In the genomic region with DNA sequence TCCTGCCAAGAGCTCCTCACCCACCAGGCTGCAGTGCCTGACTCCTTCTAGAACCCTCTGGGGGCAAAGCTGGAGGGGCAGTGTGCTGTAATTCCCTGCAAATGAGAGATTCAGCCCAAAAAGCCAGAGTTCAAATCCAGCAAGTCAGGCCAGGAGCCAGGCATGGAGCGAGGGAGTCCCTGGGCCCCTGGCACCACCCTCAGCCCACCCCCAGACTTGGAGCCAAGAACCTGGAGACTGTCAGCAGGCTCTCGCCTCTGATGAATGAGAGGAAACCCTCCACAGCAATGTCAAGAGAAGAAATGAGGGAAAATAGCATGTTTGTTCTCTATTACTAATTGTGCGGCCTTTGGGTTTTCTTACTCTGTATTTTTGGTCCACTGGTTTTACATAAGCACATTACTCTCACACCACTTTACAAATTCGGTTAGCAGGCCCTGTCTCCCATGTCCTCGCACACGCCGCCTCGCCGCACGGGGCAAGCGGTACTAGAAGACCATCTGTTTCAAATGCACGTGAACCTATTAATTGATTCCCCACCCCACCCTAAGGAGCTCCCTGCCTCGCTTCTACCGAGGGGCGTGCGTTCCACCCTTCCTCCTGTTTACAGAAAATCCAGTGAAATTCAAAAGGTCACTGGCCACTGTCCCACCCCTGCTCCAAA, we compare ENCODE assay signal across 20 mouse cellular contexts.
DNase-seq lines count a peak whose midpoint lies in the region; ATAC-seq and TF ChIP-seq lines count a peak whose summit lies in the region.
"Had no signal": no experiment of that assay in that cellular context is flagged by ENCODE, and none has a peak within 500 bp of the region (broad histone marks: within the 10 kb centered on the region; RNA-seq: fewer than 3 reads in every experiment).

No protein-coding gene starts in this region.

- DNase-seq in forebrain, postnatal 0 days = no peak
- DNase-seq in Muller cell, postnatal 12 days (ENCODE audit: inconsistent ontology term) = peak; percentile 34
- no peak for DNase-seq in limb, embryonic 10.5 days (ENCODE audit: low spot score)
- no peak for DNase-seq in layer of hippocampus, postnatal 10 days (ENCODE audit: low spot score in 2 of 2)
- DNase-seq: adrenal gland, postnatal 14 days; cerebellum, adult 18-20 months; cerebellum, adult 9-11 months; gastrocnemius, postnatal 10 days; heart, postnatal 10 days; heart, postnatal 4 days; kidney, adult 8-10 months had no signal

- no peak for TF ChIP-seq CTCF in forebrain, postnatal 0 days (IDR thresholded peaks at IDR 0.05; ENCODE audit: low read depth)

- no peak overlapping the region; the same call in 1 of the 2 replicates for H3K27ac ChIP-seq in forebrain, embryonic 12.5 days
- H3K27ac ChIP-seq in forebrain, postnatal 0 days (ENCODE audit: low read depth, low read length) = no peak overlapping the region
- H3K27ac ChIP-seq in forebrain, embryonic 13.5 days = no peak overlapping the region
- peak overlapping the region; percentile 19; the same call in 1 of the 2 replicates for H3K27ac ChIP-seq in limb, embryonic 10.5 days
- H3K27ac ChIP-seq: embryonic facial prominence, embryonic 15.5 days; hindbrain, embryonic 14.5 days; intestine, embryonic 15.5 days had no signal

- peaks cover 6% of the 10 kb centered on the region; the same call in 1 of the 2 replicates for H3K27me3 ChIP-seq in forebrain, embryonic 12.5 days
- no peaks in the 10 kb centered on the region for H3K27me3 ChIP-seq in forebrain, postnatal 0 days (ENCODE audit: insufficient read depth, low read length)
- 0 out of 2 replicates have a peak, but pooled peaks cover 4% of the 10 kb centered on the region for H3K27me3 ChIP-seq in forebrain, embryonic 13.5 days
- no peaks in the 10 kb centered on the region for H3K27me3 ChIP-seq in limb, embryonic 10.5 days (ENCODE audit: low read depth, poor library complexity, severe bottlenecking)
- H3K27me3 ChIP-seq: embryonic facial prominence, embryonic 15.5 days; intestine, embryonic 15.5 days had no signal

- H3K9ac ChIP-seq in forebrain, embryonic 12.5 days = no peak overlapping the region
- no peak overlapping the region for H3K9ac ChIP-seq in forebrain, postnatal 0 days
- no peak overlapping the region for H3K9ac ChIP-seq in forebrain, embryonic 13.5 days
- H3K9ac ChIP-seq: embryonic facial prominence, embryonic 15.5 days; hindbrain, embryonic 14.5 days; intestine, embryonic 15.5 days had no signal

- 0 out of 2 replicates have a peak, but pooled peaks have one; percentile 27 for ATAC-seq in forebrain, embryonic 12.5 days (ENCODE audit: low FRiP score)
- no peak for ATAC-seq in forebrain, postnatal 0 days
- ATAC-seq in forebrain, embryonic 13.5 days = peak; percentile 48; the same call in 1 of the 2 replicates
- no peak for ATAC-seq in frontal cortex, adult (ENCODE audit: low TSS enrichment)
- ATAC-seq: activated CD4-positive, CD25-positive, alpha-beta regulatory T cell, adult 4 months; intestine, embryonic 15.5 days; Patski had no signal

- no peak overlapping the region for H3K4me2 ChIP-seq in forebrain, embryonic 12.5 days
- H3K4me2 ChIP-seq in forebrain, postnatal 0 days (ENCODE audit: low read depth) = no peak overlapping the region
- no peak overlapping the region for H3K4me2 ChIP-seq in forebrain, embryonic 13.5 days
- H3K4me2 ChIP-seq: embryonic facial prominence, embryonic 15.5 days; hindbrain, embryonic 14.5 days; intestine, embryonic 15.5 days had no signal

- H3K4me1 ChIP-seq in forebrain, embryonic 12.5 days = peaks cover 23% of the 10 kb centered on the region
- peaks cover 2% of the 10 kb centered on the region; the same call in 1 of the 2 replicates for H3K4me1 ChIP-seq in forebrain, postnatal 0 days (ENCODE audit: insufficient read depth)
- peaks cover 25% of the 10 kb centered on the region for H3K4me1 ChIP-seq in forebrain, embryonic 13.5 days
- peaks cover 44% of the 10 kb centered on the region for H3K4me1 ChIP-seq in limb, embryonic 10.5 days

- no peaks in the 10 kb centered on the region for H3K36me3 ChIP-seq in forebrain, embryonic 12.5 days (replicated peaks)
- H3K36me3 ChIP-seq in forebrain, postnatal 0 days (ENCODE audit: insufficient read depth) = no peaks in the 10 kb centered on the region
- no peaks in the 10 kb centered on the region for H3K36me3 ChIP-seq in forebrain, embryonic 13.5 days (ENCODE audit: poor library complexity, severe bottlenecking)
- no peaks in the 10 kb centered on the region for H3K36me3 ChIP-seq in limb, embryonic 10.5 days
- H3K36me3 ChIP-seq: embryonic facial prominence, embryonic 15.5 days; intestine, embryonic 15.5 days had no signal

- H3K4me3 ChIP-seq in forebrain, embryonic 12.5 days (replicated peaks) = no peak overlapping the region
- no peak overlapping the region for H3K4me3 ChIP-seq in forebrain, postnatal 0 days (ENCODE audit: low read depth, low read length)
- no peak overlapping the region for H3K4me3 ChIP-seq in forebrain, embryonic 13.5 days
- no peak overlapping the region for H3K4me3 ChIP-seq in limb, embryonic 10.5 days
- H3K4me3 ChIP-seq: embryonic facial prominence, embryonic 15.5 days; erythroblast, embryonic 14.5 days; intestine, embryonic 15.5 days had no signal

- WGBS in forebrain, embryonic 12.5 days = 68% methylated on average over 16 of the region's 16 CpGs
- WGBS in forebrain, postnatal 0 days = 44% methylated on average over 16 of the region's 16 CpGs
- 66% methylated on average over 16 of the region's 16 CpGs for WGBS in forebrain, embryonic 13.5 days
- 92% methylated on average over 16 of the region's 16 CpGs for WGBS in limb, embryonic 10.5 days

- H3K9me3 ChIP-seq in forebrain, embryonic 12.5 days = peaks cover 5% of the 10 kb centered on the region; the same call in 1 of the 2 replicates
- no peaks in the 10 kb centered on the region for H3K9me3 ChIP-seq in forebrain, postnatal 0 days (ENCODE audit: low read length)
- H3K9me3 ChIP-seq in forebrain, embryonic 13.5 days (replicated peaks) = peaks cover 6% of the 10 kb centered on the region; the same call in 1 of the 2 replicates
- no peaks in the 10 kb centered on the region for H3K9me3 ChIP-seq in limb, embryonic 10.5 days (replicated peaks)
- H3K9me3 ChIP-seq: embryonic facial prominence, embryonic 15.5 days; intestine, embryonic 15.5 days had no signal

Comparison
In these comparisons a context has a peak if more than half of its experiments do, and no peak if none do; other contexts are left out.
1. ATAC-seq: peak in forebrain, embryonic 12.5 days (single experiment) and forebrain, embryonic 13.5 days (single experiment); none in forebrain, postnatal 0 days (single experiment) and frontal cortex, adult (single experiment).